ENCODE assay signal across 14 mouse cellular contexts in genomic region chr10:45446625-45447024, GRCm38 (mm10). TPM values are rescaled to one million over a fixed set of nuclear protein-coding genes. Genes with fewer than 3 reads are reported as not detected.
DNase-seq lines count a peak whose midpoint lies in the region; ATAC-seq lines count a peak whose summit lies in the region.
"Had no signal": no experiment of that assay in that cellular context is flagged by ENCODE, and none has a peak within 500 bp of the region (broad histone marks: within the 10 kb centered on the region; RNA-seq: fewer than 3 reads in every experiment).

No protein-coding gene starts in this region.

- peaks cover 13% of the 10 kb centered on the region for H3K4me1 ChIP-seq in liver, embryonic 11.5 days (replicated peaks; ENCODE audit: control insufficient read depth, insufficient read depth, low read length)
- no peaks in the 10 kb centered on the region for H3K4me1 ChIP-seq in forebrain, embryonic 14.5 days (ENCODE audit: control insufficient read depth, insufficient read depth, low read length)
- H3K4me1 ChIP-seq in limb, embryonic 10.5 days = peaks cover 8% of the 10 kb centered on the region
- H3K4me1 ChIP-seq in neural tube, embryonic 12.5 days = peaks cover 6% of the 10 kb centered on the region; the same call in 1 of the 2 replicates
- H3K4me1 ChIP-seq: limb, embryonic 15.5 days had no signal

- no peaks in the 10 kb centered on the region for H3K36me3 ChIP-seq in liver, embryonic 11.5 days (ENCODE audit: control insufficient read depth, insufficient read depth, low read length)
- H3K36me3 ChIP-seq in forebrain, embryonic 14.5 days (ENCODE audit: control insufficient read depth, insufficient read depth, low read length) = no peaks in the 10 kb centered on the region
- H3K36me3 ChIP-seq in limb, embryonic 10.5 days = peaks cover 11% of the 10 kb centered on the region
- no peaks in the 10 kb centered on the region for H3K36me3 ChIP-seq in neural tube, embryonic 12.5 days
- H3K36me3 ChIP-seq: limb, embryonic 15.5 days had no signal

- H3K4me2 ChIP-seq in liver, embryonic 11.5 days = peak overlapping the region; percentile 61
- H3K4me2 ChIP-seq in forebrain, embryonic 14.5 days (ENCODE audit: low read length) = peak overlapping the region; percentile 41
- peak overlapping the region; percentile 50 for H3K4me2 ChIP-seq in neural tube, embryonic 12.5 days (replicated peaks)

- H3K4me3 ChIP-seq in liver, embryonic 11.5 days (ENCODE audit: low read depth, low read length) = no peak overlapping the region
- H3K4me3 ChIP-seq in forebrain, embryonic 14.5 days (ENCODE audit: low read depth, low read length) = peak overlapping the region; percentile 7; the same call in 1 of the 2 replicates
- no peak overlapping the region for H3K4me3 ChIP-seq in limb, embryonic 10.5 days
- no peak overlapping the region for H3K4me3 ChIP-seq in neural tube, embryonic 12.5 days
- H3K4me3 ChIP-seq: limb, embryonic 15.5 days; myocyte had no signal

- H3K27me3 ChIP-seq in liver, embryonic 11.5 days (replicated peaks; ENCODE audit: control insufficient read depth, insufficient read depth, low read length) = no peaks in the 10 kb centered on the region
- no peaks in the 10 kb centered on the region for H3K27me3 ChIP-seq in forebrain, embryonic 14.5 days (replicated peaks; ENCODE audit: control insufficient read depth, insufficient read depth, low read length)
- H3K27me3 ChIP-seq in limb, embryonic 10.5 days (ENCODE audit: low read depth, poor library complexity, severe bottlenecking) = no peaks in the 10 kb centered on the region
- H3K27me3 ChIP-seq in neural tube, embryonic 12.5 days (replicated peaks) = no peaks in the 10 kb centered on the region
- H3K27me3 ChIP-seq: limb, embryonic 15.5 days had no signal

- no peak overlapping the region; the same call in 1 of the 2 replicates for H3K9ac ChIP-seq in liver, embryonic 11.5 days (ENCODE audit: low read depth, low read length)
- H3K9ac ChIP-seq in forebrain, embryonic 14.5 days (ENCODE audit: low read length) = peak overlapping the region; percentile 51; the same call in 1 of the 2 replicates
- H3K9ac ChIP-seq in neural tube, embryonic 12.5 days = peak overlapping the region; percentile 45; the same call in 1 of the 2 replicates
- H3K9ac ChIP-seq: limb, embryonic 15.5 days had no signal

- no peaks in the 10 kb centered on the region for H3K9me3 ChIP-seq in liver, embryonic 11.5 days (ENCODE audit: control insufficient read depth, low read length)
- H3K9me3 ChIP-seq in forebrain, embryonic 14.5 days (replicated peaks; ENCODE audit: control insufficient read depth, low read length) = no peaks in the 10 kb centered on the region
- H3K9me3 ChIP-seq in limb, embryonic 10.5 days (replicated peaks) = no peaks in the 10 kb centered on the region
- H3K9me3 ChIP-seq in neural tube, embryonic 12.5 days = no peaks in the 10 kb centered on the region
- H3K9me3 ChIP-seq: G1E; limb, embryonic 15.5 days had no signal

- H3K27ac ChIP-seq in liver, embryonic 11.5 days (ENCODE audit: low read depth, low read length) = no peak overlapping the region; the same call in 1 of the 2 replicates
- peak overlapping the region; percentile 52; the same call in 1 of the 2 replicates for H3K27ac ChIP-seq in forebrain, embryonic 14.5 days (ENCODE audit: low read depth, low read length)
- H3K27ac ChIP-seq in limb, embryonic 10.5 days = peak overlapping the region; percentile 42; the same call in 1 of the 2 replicates
- peak overlapping the region; percentile 28; the same call in 1 of the 2 replicates for H3K27ac ChIP-seq in neural tube, embryonic 12.5 days
- H3K27ac ChIP-seq: limb, embryonic 15.5 days had no signal

- no peak for ATAC-seq in liver, embryonic 11.5 days (replicated peaks; ENCODE audit: low FRiP score)
- no peak for ATAC-seq in forebrain, embryonic 14.5 days
- ATAC-seq in neural tube, embryonic 12.5 days (ENCODE audit: low FRiP score, low read depth) = peak; percentile 39; the same call in 1 of the 2 replicates

- DNase-seq in liver, embryonic 11.5 days (ENCODE audit: low spot score) = no peak
- DNase-seq in liver = no peak
- no peak for DNase-seq in forebrain, embryonic 14.5 days (ENCODE audit: low spot score)
- no peak for DNase-seq in limb, embryonic 10.5 days (ENCODE audit: low spot score)
- no peak for DNase-seq in left cerebral cortex, adult 11 months (ENCODE audit: low spot score)
- no peak for DNase-seq in layer of hippocampus, adult 9-10 months (ENCODE audit: low spot score)
- DNase-seq in lung, postnatal 25 days (ENCODE audit: low spot score) = no peak
- DNase-seq: adrenal gland, postnatal 36 days; kidney, postnatal 14 days had no signal

RNA-seq across cellular contexts. Expression of gene Lin28b, which starts 39.6 kb away (rescaled TPM):
- polyA plus RNA-seq in liver, embryonic 11.5 days (2014; fragmentation: Nextera tagmentation; extraction: Ambion mirVana) = 34.2 and 36.4 TPM in 2 replicates
- polyA plus RNA-seq in forebrain, embryonic 14.5 days (2014; fragmentation: Nextera tagmentation; extraction: Ambion mirVana) = 3.7 and 4.3 TPM in 2 replicates
- polyA plus RNA-seq in limb, embryonic 10.5 days (2016; fragmentation: Nextera tagmentation; extraction: Ambion mirVana) = 44.7 and 59.5 TPM in 2 replicates
- 11.8 and 14.0 TPM in 2 replicates for polyA plus RNA-seq in neural tube, embryonic 12.5 days (2016; fragmentation: Nextera tagmentation; extraction: Ambion mirVana)
- polyA plus RNA-seq: spleen, adult 2 months had no signal
